Mouse (Mus musculus): ENCODE data around the gene Myom1. TPM values are rescaled to one million over a fixed set of nuclear protein-coding genes. Genes with fewer than 3 reads are reported as not detected.

Gene Myom1
- polyA plus RNA-seq, 1 experiment = 2.4 TPM

DNA sequence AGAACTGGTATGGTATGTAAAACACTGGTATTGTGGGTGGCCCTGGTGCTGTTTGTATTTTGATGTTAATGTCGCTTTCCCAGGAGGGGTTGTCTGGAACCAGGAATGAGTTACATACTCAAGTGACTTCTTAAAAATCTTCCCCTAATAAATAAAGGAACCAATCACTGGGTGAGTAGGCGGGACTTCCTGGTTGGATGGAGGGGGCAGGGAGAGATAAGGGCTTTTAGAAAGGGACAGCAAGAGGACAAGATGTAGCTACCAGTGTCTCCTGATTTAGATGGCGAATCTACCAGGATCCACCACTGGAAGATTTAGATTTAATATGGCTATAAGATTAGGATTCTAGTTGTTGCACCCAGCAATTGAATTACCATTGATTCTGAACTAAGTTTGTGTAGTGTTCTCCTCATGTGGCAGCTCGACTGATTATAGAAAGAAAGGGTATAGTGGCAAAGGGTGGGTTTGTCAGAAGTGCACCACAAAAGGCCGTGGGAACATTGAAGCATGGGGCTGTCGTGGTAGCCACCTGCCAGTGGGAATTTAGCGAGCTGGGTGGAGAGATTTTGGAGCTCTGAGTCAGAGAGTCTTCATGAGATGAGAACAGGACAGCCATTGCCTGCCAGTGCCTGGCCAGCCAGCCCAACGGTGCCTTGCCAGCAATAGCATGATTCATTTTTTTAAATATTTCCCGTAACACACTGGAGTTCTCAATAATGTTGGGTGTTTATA lies 9.7 kb downstream of the Myom1 start:
- no peak for DNase-seq
- Histone ChIP-seq H3K4me3 (replicated peaks; ENCODE audit: insufficient read depth, low read depth, low read length) (no peak overlapping the region), H3K4me1 (ENCODE audit: control insufficient read depth, insufficient read depth, low read length) (0 out of 2 replicates have a peak, but pooled peaks cover 2% of the 10 kb centered on the region), H3K27ac (ENCODE audit: insufficient read depth, low read length) (no peak overlapping the region), H3K27me3 (ENCODE audit: control insufficient read depth, insufficient read depth, low read length) (no peaks in the 10 kb centered on the region)
- no peak for TF ChIP-seq CTCF (IDR thresholded peaks at IDR 0.05; ENCODE audit: borderline replicate concordance, insufficient read depth, low read depth, low read length)
- no peak for TF ChIP-seq POLR2A (IDR thresholded peaks at IDR 0.05; ENCODE audit: borderline replicate concordance, insufficient read depth, low read length)
- 83% methylated on average over 9 of the region's 9 CpGs for WGBS

DNA sequence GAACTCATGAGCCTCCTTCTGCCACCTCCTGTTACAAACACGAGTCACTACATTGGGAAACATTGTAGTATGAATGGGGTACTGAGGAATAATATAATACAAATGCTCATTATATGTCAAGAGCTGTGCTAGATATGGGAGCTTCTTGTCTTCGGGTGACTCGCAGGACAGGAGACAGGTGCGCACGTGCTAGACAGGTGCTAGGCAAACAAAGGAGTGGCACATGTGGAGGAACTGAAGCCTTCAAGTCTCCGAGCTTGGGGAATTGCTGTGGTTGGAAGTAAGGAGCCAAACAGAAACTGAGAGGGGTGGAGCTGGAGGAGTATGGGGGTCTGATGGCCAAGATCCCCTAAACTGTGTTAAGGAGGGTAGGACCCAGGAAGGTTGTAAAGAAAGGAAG lies 10.7 kb downstream of the Myom1 start:
- DNase-seq = no peak
- H3K4me1 ChIP-seq (ENCODE audit: control insufficient read depth, insufficient read depth, low read length) = 0 out of 2 replicates have a peak, but pooled peaks cover 2% of the 10 kb centered on the region
- 91% methylated on average over 6 of the region's 6 CpGs for WGBS
- no peak for TF ChIP-seq POLR2A (IDR thresholded peaks at IDR 0.05; ENCODE audit: borderline replicate concordance, insufficient read depth, low read length)
- TF ChIP-seq CTCF (IDR thresholded peaks at IDR 0.05; ENCODE audit: borderline replicate concordance, insufficient read depth, low read depth, low read length) = no peak
- no peaks in the 10 kb centered on the region for H3K27me3 ChIP-seq (ENCODE audit: control insufficient read depth, insufficient read depth, low read length)
- H3K4me3 ChIP-seq (replicated peaks; ENCODE audit: insufficient read depth, low read depth, low read length) = no peak overlapping the region
- no peak overlapping the region for H3K27ac ChIP-seq (ENCODE audit: insufficient read depth, low read length)

GRCm38 (mm10) chr17:71014911-71015310 lies 12.5 kb downstream of the Myom1 start:
- WGBS = 33% methylated on average over 5 of the region's 5 CpGs
- Histone ChIP-seq H3K27ac (ENCODE audit: insufficient read depth, low read length) (no peak overlapping the region), H3K4me1 (ENCODE audit: control insufficient read depth, insufficient read depth, low read length) (0 out of 2 replicates have a peak, but pooled peaks cover 2% of the 10 kb centered on the region), H3K4me3 (replicated peaks; ENCODE audit: insufficient read depth, low read depth, low read length) (no peak overlapping the region), H3K27me3 (ENCODE audit: control insufficient read depth, insufficient read depth, low read length) (no peaks in the 10 kb centered on the region)
- DNase-seq = no peak
- no peak for TF ChIP-seq POLR2A (IDR thresholded peaks at IDR 0.05; ENCODE audit: borderline replicate concordance, insufficient read depth, low read length)
- no peak for TF ChIP-seq CTCF (IDR thresholded peaks at IDR 0.05; ENCODE audit: borderline replicate concordance, insufficient read depth, low read depth, low read length)

- no peak overlapping the region for H3K4me3 ChIP-seq (replicated peaks; ENCODE audit: insufficient read depth, low read depth, low read length)
- no peaks in the 10 kb centered on the region for H3K27me3 ChIP-seq (ENCODE audit: control insufficient read depth, insufficient read depth, low read length)
- H3K27ac ChIP-seq (ENCODE audit: insufficient read depth, low read length) = no peak overlapping the region
- H3K4me1 ChIP-seq (ENCODE audit: control insufficient read depth, insufficient read depth, low read length) = 0 out of 2 replicates have a peak, but pooled peaks cover 2% of the 10 kb centered on the region
- WGBS = 94% methylated on average over 4 of the region's 4 CpGs
- DNase-seq = no peak
- TF ChIP-seq POLR2A (IDR thresholded peaks at IDR 0.05; ENCODE audit: borderline replicate concordance, insufficient read depth, low read length) (no peak), CTCF (IDR thresholded peaks at IDR 0.05; ENCODE audit: borderline replicate concordance, insufficient read depth, low read depth, low read length) (no peak)
These were observed 15.1 kb downstream of the Myom1 start for GRCm38 (mm10) chr17:71017457-71017998.

- 94% methylated on average over 3 of the region's 3 CpGs for WGBS
- Histone ChIP-seq H3K4me1 (ENCODE audit: control insufficient read depth, insufficient read depth, low read length) (0 out of 2 replicates have a peak, but pooled peaks cover 2% of the 10 kb centered on the region), H3K4me3 (replicated peaks; ENCODE audit: insufficient read depth, low read depth, low read length) (no peak overlapping the region), H3K27me3 (ENCODE audit: control insufficient read depth, insufficient read depth, low read length) (no peaks in the 10 kb centered on the region), H3K27ac (ENCODE audit: insufficient read depth, low read length) (no peak overlapping the region)
- TF ChIP-seq CTCF (IDR thresholded peaks at IDR 0.05; ENCODE audit: borderline replicate concordance, insufficient read depth, low read depth, low read length) = no peak
- no peak for TF ChIP-seq POLR2A (IDR thresholded peaks at IDR 0.05; ENCODE audit: borderline replicate concordance, insufficient read depth, low read length)
- DNase-seq = no peak
These were observed 15.7 kb downstream of the Myom1 start for GRCm38 (mm10) chr17:71018151-71018550.

- H3K4me1 ChIP-seq (ENCODE audit: control insufficient read depth, insufficient read depth, low read length) = 0 out of 2 replicates have a peak, but pooled peaks cover 2% of the 10 kb centered on the region
- H3K27ac ChIP-seq (ENCODE audit: insufficient read depth, low read length) = no peak overlapping the region
- H3K4me3 ChIP-seq (replicated peaks; ENCODE audit: insufficient read depth, low read depth, low read length) = no peak overlapping the region
- TF ChIP-seq CTCF (IDR thresholded peaks at IDR 0.05; ENCODE audit: borderline replicate concordance, insufficient read depth, low read depth, low read length) (no peak), POLR2A (IDR thresholded peaks at IDR 0.05; ENCODE audit: borderline replicate concordance, insufficient read depth, low read length) (no peak)
- H3K27me3 ChIP-seq (ENCODE audit: control insufficient read depth, insufficient read depth, low read length) = no peaks in the 10 kb centered on the region
- WGBS = 89% methylated on average over 15 of the region's 15 CpGs
- DNase-seq = no peak
These were observed 16.3 kb downstream of the Myom1 start for GRCm38 (mm10) chr17:71018616-71019308.

DNA sequence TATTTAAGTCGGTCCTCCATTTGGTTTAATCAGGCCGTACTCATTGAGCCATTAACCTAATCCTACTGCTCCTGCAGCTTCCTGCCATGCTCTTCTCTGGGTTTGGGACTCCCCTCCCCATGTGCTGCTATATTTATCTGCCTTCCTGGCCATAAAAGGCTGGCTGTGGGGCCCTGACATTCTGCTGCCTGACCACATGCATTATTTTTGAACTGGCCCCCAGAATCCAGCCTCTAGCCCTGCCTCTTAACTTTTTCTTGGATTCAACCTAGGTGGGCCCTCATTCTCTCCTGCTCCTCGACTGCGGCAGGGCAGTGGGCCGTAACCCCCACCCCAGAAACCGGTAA lies 16.8 kb downstream of the Myom1 start:
- H3K27me3 ChIP-seq (ENCODE audit: control insufficient read depth, insufficient read depth, low read length) = no peaks in the 10 kb centered on the region
- 0 out of 2 replicates have a peak, but pooled peaks cover 2% of the 10 kb centered on the region for H3K4me1 ChIP-seq (ENCODE audit: control insufficient read depth, insufficient read depth, low read length)
- no peak for DNase-seq
- 35% methylated on average over 6 of the region's 6 CpGs for WGBS
- H3K27ac ChIP-seq (ENCODE audit: insufficient read depth, low read length) = no peak overlapping the region
- no peak overlapping the region for H3K4me3 ChIP-seq (replicated peaks; ENCODE audit: insufficient read depth, low read depth, low read length)
- TF ChIP-seq POLR2A (IDR thresholded peaks at IDR 0.05; ENCODE audit: borderline replicate concordance, insufficient read depth, low read length) (no peak), CTCF (IDR thresholded peaks at IDR 0.05; ENCODE audit: borderline replicate concordance, insufficient read depth, low read depth, low read length) (no peak)

Measured in cerebellum, adult 2 months (tissue).